Mouse (Mus musculus): ENCODE results near the gene Ptprg. TPM values are rescaled to one million over a fixed set of nuclear protein-coding genes. Genes with fewer than 3 reads are reported as not detected.
A peak's percentile ranks its signal among the peaks of the same experiment; 100 is the strongest.

The Ptprg gene
- polyA plus RNA-seq, 1 experiment from 2014 or later, result 14.3 TPM

DNA sequence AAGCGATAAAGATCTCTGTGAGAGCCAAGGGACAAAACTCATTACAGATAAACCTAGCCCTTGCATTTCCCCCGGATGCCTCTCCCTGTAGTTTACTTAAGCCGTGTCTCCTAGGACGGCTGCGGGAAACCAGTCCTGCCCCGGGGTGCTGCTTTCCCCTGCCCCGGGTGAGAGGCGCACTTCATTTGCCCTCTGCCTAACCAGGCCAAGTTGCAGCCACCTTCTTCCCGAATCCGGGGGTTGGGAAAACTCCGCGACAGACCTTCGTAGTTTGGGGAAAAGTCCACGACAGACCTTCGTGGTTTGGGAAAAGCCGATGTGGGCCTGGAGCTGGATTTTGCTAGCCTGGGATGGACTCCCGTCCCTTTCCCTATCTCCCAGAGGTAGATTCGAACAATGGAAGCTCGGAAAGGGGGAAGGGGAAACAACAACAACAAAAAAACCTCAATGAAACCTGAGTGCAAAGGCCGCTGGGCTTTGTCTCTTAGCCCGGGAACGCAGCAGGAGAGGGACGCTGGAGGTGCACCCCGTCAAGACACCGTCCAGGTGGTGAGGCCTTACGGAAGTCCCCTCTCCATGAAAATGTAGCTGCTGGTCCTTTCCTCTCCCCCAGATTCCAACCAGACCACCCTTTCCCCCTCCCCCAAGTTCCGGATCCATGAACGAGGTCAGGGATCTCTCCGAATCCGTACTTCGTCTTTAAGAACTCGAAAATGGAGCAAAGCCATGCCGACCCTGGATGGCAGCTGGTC, 635 bp upstream of the Ptprg start:
- Histone ChIP-seq H3K4me1 (ENCODE audit: control insufficient read depth, insufficient read depth, low read length) (peaks cover 15% of the 10 kb centered on the region), H3K36me3 (ENCODE audit: control insufficient read depth, insufficient read depth, low read length) (no peaks in the 10 kb centered on the region), H3K4me3 (ENCODE audit: low read length) (peak overlapping the region; percentile 71), H3K9me3 (ENCODE audit: control insufficient read depth, low read length) (no peaks in the 10 kb centered on the region), H3K27me3 (replicated peaks; ENCODE audit: control insufficient read depth, insufficient read depth, low read length) (no peaks in the 10 kb centered on the region), H3K9ac (ENCODE audit: low read depth, low read length) (peak overlapping the region; percentile 90), H3K27ac (ENCODE audit: low read length) (peak overlapping the region; percentile 98), H3K4me2 (ENCODE audit: low read depth, low read length) (peak overlapping the region; percentile 98)
- ATAC-seq, result peak; percentile 41
- 1% methylated on average over 33 of the region's 33 CpGs for WGBS

DNA sequence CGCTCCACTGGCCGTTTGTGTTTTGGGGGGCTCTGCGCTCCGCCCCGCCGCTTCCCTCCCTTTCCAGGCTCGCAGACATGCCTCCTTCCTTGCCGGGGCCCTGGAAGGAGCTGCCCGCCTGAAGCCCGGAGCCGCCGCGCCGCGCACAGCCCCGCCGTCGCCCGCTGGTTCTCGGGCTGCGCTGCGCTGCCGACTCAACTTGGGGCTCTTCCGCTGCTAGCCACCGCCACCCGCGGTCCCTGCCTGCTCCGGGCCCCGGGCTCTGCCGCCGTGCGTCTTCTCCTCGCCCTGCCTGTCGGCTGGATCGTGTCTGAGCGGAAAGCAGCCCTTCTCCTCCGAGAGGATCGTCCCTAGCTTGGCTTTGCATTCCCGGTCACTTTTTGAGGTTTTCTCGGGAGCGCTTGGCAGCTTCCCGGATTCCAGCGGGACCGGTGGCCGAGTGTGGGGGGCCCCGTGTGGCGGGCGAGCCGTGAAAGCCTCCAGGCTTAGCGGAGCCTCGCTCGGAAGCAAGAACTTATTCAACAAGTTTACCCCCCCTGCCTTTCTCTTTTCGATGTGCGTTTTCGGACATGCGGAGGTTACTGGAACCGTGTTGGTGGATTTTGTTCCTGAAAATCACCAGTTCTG, 460 bp downstream of the Ptprg start:
- WGBS, result 0% methylated on average over 57 of the region's 57 CpGs
- no peaks in the 10 kb centered on the region for H3K36me3 ChIP-seq (ENCODE audit: control insufficient read depth, insufficient read depth, low read length)

DNA sequence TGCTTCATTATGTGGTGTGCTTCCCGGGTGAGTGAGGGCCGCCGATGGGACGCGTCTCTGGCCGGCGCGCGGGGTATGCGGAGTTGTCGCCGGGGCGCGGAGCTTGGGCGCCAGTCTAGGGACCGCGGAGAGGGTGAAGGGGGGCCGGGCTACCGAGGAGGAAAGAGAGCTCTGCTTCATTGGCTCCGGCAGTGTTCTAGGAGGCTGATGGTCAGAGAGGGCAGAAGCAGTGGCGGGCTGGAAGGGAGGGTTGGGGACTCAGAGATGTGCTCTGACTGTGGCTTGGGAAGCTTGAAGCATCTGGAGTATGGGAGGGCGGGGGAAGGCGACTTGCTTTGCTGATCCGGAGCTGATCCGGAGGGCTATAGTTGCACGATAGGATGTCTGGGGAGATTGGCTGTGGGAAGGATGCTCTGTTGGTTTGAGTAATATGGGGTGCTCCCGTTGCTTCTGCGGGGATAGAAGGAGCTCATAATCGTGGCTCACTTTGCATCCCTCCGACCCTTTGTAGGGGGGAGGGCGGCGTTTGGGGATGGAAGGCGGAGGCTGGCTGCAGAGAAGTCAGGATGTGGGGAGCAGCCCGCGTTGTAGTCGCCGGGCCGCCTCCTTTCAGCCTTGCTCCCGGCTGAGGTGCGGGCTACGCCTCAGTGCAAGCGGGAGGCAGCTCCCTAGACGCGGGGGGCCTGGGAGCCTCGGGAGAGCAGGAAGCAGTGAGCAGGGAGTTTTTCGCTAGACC, 1.1 kb downstream of the Ptprg start:
- Histone ChIP-seq H3K4me1 (ENCODE audit: control insufficient read depth, insufficient read depth, low read length) (peaks cover 15% of the 10 kb centered on the region), H3K9ac (ENCODE audit: low read depth, low read length) (peak overlapping the region; percentile 90), H3K27ac (ENCODE audit: low read length) (peak overlapping the region; percentile 98), H3K4me2 (ENCODE audit: low read depth, low read length) (peak overlapping the region; percentile 98), H3K4me3 (ENCODE audit: low read length) (peak overlapping the region; percentile 71), H3K27me3 (replicated peaks; ENCODE audit: control insufficient read depth, insufficient read depth, low read length) (no peaks in the 10 kb centered on the region), H3K9me3 (ENCODE audit: control insufficient read depth, low read length) (no peaks in the 10 kb centered on the region), H3K36me3 (ENCODE audit: control insufficient read depth, insufficient read depth, low read length) (no peaks in the 10 kb centered on the region)
- ATAC-seq, result peak; percentile 34
- WGBS, result under 1% methylated on average over 46 of the region's 46 CpGs

More for the DNA sequence above, 460 bp downstream of the Ptprg start:
- peak; percentile 72 for ATAC-seq
- Histone ChIP-seq H3K27me3 (replicated peaks; ENCODE audit: control insufficient read depth, insufficient read depth, low read length) (no peaks in the 10 kb centered on the region), H3K4me3 (ENCODE audit: low read length) (peak overlapping the region; percentile 71), H3K9ac (ENCODE audit: low read depth, low read length) (peak overlapping the region; percentile 90), H3K4me2 (ENCODE audit: low read depth, low read length) (peak overlapping the region; percentile 98), H3K4me1 (ENCODE audit: control insufficient read depth, insufficient read depth, low read length) (peaks cover 15% of the 10 kb centered on the region), H3K9me3 (ENCODE audit: control insufficient read depth, low read length) (no peaks in the 10 kb centered on the region), H3K27ac (ENCODE audit: low read length) (peak overlapping the region; percentile 98)

DNA sequence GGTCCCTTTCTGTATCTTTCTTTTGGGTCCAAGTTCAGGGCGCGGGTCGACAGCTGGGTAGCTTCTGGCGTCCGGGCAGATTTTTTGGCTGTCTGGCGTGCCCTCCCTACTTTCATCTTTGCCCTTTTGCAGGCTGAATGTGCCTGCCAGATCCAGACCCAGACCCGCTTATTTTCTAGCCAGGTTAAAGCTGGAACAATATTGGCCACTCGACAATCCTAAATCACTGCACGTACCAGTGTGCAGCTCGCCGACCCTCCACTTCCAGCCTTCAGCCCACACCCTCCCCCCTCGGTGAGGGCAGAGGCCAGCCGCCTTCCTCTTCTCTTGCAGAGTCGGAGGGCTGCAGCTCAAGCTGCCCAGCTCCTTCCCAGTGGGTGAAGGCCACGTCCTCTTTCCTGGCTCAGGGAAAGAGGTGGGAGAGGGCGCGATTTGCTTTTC, 1.7 kb downstream of the Ptprg start:
- WGBS, result under 1% methylated on average over 17 of the region's 17 CpGs
- no peaks in the 10 kb centered on the region for H3K36me3 ChIP-seq (ENCODE audit: control insufficient read depth, insufficient read depth, low read length)
- no peak for ATAC-seq
- H3K9me3 ChIP-seq (ENCODE audit: control insufficient read depth, low read length), result no peaks in the 10 kb centered on the region
- H3K4me2 ChIP-seq (ENCODE audit: low read depth, low read length), result peak overlapping the region; percentile 98
- H3K27ac ChIP-seq (ENCODE audit: low read length), result peak overlapping the region; percentile 98
- H3K9ac ChIP-seq (ENCODE audit: low read depth, low read length), result peak overlapping the region; percentile 90
- peaks cover 15% of the 10 kb centered on the region for H3K4me1 ChIP-seq (ENCODE audit: control insufficient read depth, insufficient read depth, low read length)
- no peaks in the 10 kb centered on the region for H3K27me3 ChIP-seq (replicated peaks; ENCODE audit: control insufficient read depth, insufficient read depth, low read length)
- peak overlapping the region; percentile 71 for H3K4me3 ChIP-seq (ENCODE audit: low read length)

DNA sequence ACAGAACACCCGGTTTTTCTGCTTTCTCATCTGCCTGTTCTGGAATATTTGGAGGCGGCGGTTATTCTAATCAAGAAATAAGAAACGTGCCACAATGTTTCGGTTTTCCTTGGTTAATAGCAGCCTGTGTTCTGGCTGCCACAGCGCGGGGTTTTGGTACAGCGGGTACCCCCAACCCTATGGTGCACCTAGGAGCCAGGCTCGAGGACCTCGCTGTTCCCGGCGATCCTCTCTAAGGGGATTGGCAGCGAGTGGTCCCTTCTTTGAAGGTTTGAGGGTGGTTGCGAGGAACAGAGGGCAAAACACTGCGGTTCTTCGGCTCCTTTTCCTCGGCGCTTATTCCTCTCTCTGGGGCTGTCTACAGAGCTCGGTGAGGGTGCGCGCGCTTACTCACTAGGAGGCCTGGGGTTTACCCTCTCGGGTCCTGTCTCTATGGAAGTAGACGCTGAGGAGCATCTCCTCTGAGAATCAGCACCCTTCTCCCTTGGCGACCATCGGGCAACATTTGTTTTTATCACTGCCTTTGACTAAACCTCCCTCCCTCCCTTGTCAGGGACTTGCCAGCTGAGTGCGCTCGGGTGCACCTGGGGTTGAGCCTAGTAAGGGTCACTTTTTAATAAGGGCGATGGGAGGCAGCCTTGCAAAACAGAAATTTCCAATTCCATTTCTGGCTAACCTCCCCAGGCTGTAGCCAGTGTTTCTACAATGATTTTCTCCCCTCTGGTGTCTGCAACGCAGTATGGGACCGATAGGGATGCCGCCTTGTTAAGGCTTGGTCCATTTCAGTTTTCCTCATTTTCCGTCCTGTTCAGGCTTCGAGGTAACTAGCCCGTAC, 2.4 kb downstream of the Ptprg start:
- Histone ChIP-seq H3K4me2 (ENCODE audit: low read depth, low read length) (peak overlapping the region; percentile 98), H3K9ac (ENCODE audit: low read depth, low read length) (peak overlapping the region; percentile 90), H3K27ac (ENCODE audit: low read length) (no peak overlapping the region), H3K9me3 (ENCODE audit: control insufficient read depth, low read length) (no peaks in the 10 kb centered on the region), H3K4me1 (ENCODE audit: control insufficient read depth, insufficient read depth, low read length) (peaks cover 15% of the 10 kb centered on the region), H3K36me3 (ENCODE audit: control insufficient read depth, insufficient read depth, low read length) (no peaks in the 10 kb centered on the region), H3K27me3 (replicated peaks; ENCODE audit: control insufficient read depth, insufficient read depth, low read length) (no peaks in the 10 kb centered on the region), H3K4me3 (ENCODE audit: low read length) (peak overlapping the region; percentile 71)
- WGBS, result 1% methylated on average over 35 of the region's 35 CpGs
- no peak for ATAC-seq

DNA sequence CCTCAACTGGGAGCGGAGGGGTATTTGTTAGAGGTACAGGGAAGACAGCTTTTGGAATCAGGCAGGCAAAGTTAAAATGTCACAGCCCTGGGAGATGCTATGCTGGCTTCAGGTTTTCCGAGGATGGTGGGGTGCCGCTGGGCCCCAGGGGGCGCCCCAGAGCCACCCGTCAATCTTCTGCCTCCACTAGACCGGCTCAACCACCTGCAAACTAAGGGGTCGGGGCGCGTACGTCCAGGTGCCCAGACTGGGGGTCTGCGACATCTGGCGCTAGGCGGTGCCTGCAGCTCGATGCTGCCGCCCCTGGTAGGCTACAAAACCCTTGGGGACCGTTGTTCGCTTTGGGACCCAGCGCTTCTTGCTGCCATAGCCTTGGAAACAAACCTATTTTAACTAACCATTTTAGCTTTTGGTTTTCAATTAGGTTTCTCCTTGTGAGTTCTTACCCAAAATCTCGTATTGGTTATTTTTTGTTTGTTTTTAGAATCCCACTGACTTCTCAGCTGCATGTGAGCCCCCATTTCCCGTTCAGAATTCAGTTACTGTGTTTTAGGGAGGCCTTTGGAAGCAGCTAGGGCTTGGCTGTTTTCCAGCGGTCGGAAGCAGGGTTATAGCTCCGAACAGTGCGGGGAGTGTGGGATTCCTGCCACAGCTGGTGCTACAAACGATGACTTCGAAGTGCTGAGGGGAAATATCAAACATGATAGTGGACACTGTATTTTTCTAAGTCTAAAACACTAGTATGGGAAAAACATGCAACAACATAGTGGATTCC, 3.2 kb downstream of the Ptprg start:
- no peak for ATAC-seq
- 7% methylated on average over 26 of the region's 26 CpGs for WGBS
- Histone ChIP-seq H3K4me1 (ENCODE audit: control insufficient read depth, insufficient read depth, low read length) (peaks cover 15% of the 10 kb centered on the region), H3K27me3 (replicated peaks; ENCODE audit: control insufficient read depth, insufficient read depth, low read length) (no peaks in the 10 kb centered on the region), H3K4me3 (ENCODE audit: low read length) (peak overlapping the region; percentile 71), H3K4me2 (ENCODE audit: low read depth, low read length) (peak overlapping the region; percentile 98), H3K9ac (ENCODE audit: low read depth, low read length) (peak overlapping the region; percentile 57), H3K27ac (ENCODE audit: low read length) (no peak overlapping the region), H3K9me3 (ENCODE audit: control insufficient read depth, low read length) (no peaks in the 10 kb centered on the region), H3K36me3 (ENCODE audit: control insufficient read depth, insufficient read depth, low read length) (no peaks in the 10 kb centered on the region)

DNA sequence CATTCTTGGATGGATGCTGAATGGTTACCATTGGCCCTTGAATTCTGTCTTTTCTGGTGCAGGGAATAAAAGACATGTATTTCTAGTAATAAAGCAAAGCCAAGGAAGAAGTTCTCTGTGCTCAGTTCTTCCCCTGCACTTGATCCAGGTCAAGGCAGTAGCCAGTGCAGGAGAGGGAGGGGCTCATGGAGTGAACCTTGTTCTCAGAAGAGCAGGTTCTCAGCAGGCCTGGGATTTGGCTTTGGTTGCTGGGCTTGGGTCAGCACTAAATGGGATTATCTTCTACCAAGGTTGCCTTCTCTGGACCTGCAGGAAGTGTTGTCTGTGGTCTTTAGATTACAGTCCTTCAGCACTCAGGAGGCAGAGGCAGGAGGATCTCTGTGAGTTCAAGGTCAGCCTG, 5.2 kb downstream of the Ptprg start:
- no peak overlapping the region for H3K4me3 ChIP-seq (ENCODE audit: low read length)
- no peak overlapping the region for H3K9ac ChIP-seq (ENCODE audit: low read depth, low read length)
- no peaks in the 10 kb centered on the region for H3K27me3 ChIP-seq (replicated peaks; ENCODE audit: control insufficient read depth, insufficient read depth, low read length)
- peaks cover 17% of the 10 kb centered on the region for H3K4me1 ChIP-seq (ENCODE audit: control insufficient read depth, insufficient read depth, low read length)
- no peaks in the 10 kb centered on the region for H3K36me3 ChIP-seq (ENCODE audit: control insufficient read depth, insufficient read depth, low read length)
- H3K27ac ChIP-seq (ENCODE audit: low read length), result no peak overlapping the region
- H3K9me3 ChIP-seq (ENCODE audit: control insufficient read depth, low read length), result no peaks in the 10 kb centered on the region
- no peak for ATAC-seq
- no peak overlapping the region for H3K4me2 ChIP-seq (ENCODE audit: low read depth, low read length)

DNA sequence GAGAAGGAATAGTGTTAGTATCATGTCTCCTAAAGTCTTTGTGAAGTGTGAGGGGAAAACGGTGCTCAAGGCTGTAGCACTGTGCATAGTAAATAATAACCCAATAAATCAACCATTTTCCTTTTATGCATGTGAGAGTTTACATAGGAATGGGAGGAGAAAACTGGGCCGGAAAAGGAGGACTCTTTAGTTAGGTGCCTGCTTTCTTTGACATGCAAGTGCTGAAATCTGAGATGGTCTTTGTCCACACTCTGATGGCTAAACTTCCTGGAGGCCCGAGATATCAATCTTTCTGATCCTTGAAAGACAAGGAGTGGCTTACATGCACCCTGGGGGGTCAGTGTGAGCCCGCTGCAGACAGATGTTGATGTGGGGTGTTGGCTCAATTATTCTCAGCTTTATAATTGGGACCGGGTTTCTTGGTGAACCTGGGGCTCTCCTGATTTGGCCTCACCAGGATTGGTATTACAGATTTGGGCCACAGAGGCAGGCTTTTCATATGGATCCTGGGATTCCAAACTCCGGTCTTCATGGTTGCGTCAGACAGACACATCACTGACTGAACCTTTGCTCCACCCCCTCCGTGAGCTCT, 7.4 kb downstream of the Ptprg start:
- no peak overlapping the region for H3K27ac ChIP-seq (ENCODE audit: low read length)
- ATAC-seq, result no peak
- H3K4me1 ChIP-seq (ENCODE audit: control insufficient read depth, insufficient read depth, low read length), result peaks cover 14% of the 10 kb centered on the region
- H3K9ac ChIP-seq (ENCODE audit: low read depth, low read length), result no peak overlapping the region
- WGBS, result 54% methylated on average over 8 of the region's 8 CpGs
- H3K4me3 ChIP-seq (ENCODE audit: low read length), result no peak overlapping the region
- H3K27me3 ChIP-seq (replicated peaks; ENCODE audit: control insufficient read depth, insufficient read depth, low read length), result no peaks in the 10 kb centered on the region
- H3K4me2 ChIP-seq (ENCODE audit: low read depth, low read length), result no peak overlapping the region
- no peaks in the 10 kb centered on the region for H3K36me3 ChIP-seq (ENCODE audit: control insufficient read depth, insufficient read depth, low read length)
- H3K9me3 ChIP-seq (ENCODE audit: control insufficient read depth, low read length), result no peaks in the 10 kb centered on the region

Data from intestine, embryonic 16.5 days (tissue).